Mouse (Mus musculus): ENCODE results near the gene Dexi. TPM values are rescaled to one million over a fixed set of nuclear protein-coding genes. Genes with fewer than 3 reads are reported as not detected.

Dexi gene
- polyA plus RNA-seq, 1 experiment from 2014 or later = 29.1 TPM

DNA sequence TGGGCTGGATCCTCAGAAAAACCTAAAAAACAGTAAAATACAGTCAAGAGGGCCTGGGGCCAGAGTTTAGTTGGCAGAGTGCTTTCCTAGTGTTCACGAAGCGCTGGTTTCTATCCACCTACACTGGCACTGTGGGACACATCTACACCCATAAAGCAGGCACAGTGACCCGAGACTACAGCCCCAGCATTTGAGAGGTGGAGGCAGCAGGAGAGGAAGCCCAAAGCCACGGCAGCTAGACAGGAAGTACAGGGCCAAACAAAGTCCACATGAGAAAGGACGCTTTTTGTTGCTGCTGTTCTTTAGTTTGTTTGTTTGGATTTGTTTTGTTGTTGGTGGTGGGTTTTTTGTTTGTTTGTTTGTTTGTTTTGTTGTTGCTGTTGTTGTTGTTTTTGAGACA is 6.5 kb downstream of the Dexi start:
- H3K4me1 ChIP-seq (ENCODE audit: control insufficient read depth, insufficient read depth, low read length) = no peaks in the 10 kb centered on the region; the same call in 1 of the 2 replicates
- no peak overlapping the region for H3K9ac ChIP-seq (replicated peaks; ENCODE audit: low read length)
- no peaks in the 10 kb centered on the region for H3K27me3 ChIP-seq (ENCODE audit: control insufficient read depth, insufficient read depth, low read length)
- H3K4me3 ChIP-seq (ENCODE audit: low read depth, low read length) = no peak overlapping the region
- H3K4me2 ChIP-seq (ENCODE audit: low read depth, low read length) = no peak overlapping the region
- H3K36me3 ChIP-seq (replicated peaks; ENCODE audit: control insufficient read depth, insufficient read depth, low read depth, low read length) = no peaks in the 10 kb centered on the region
- no peaks in the 10 kb centered on the region for H3K9me3 ChIP-seq (replicated peaks; ENCODE audit: control insufficient read depth, low read length)
- ATAC-seq (replicated peaks; ENCODE audit: insufficient number of reproducible peaks, low FRiP score, low TSS enrichment, low read depth) (no peak), DNase-seq (ENCODE audit: low spot score) (no peak)
- no peak overlapping the region for H3K27ac ChIP-seq (replicated peaks; ENCODE audit: low read depth, low read length)
- WGBS = 78% methylated on average over 5 of the region's 5 CpGs

DNA sequence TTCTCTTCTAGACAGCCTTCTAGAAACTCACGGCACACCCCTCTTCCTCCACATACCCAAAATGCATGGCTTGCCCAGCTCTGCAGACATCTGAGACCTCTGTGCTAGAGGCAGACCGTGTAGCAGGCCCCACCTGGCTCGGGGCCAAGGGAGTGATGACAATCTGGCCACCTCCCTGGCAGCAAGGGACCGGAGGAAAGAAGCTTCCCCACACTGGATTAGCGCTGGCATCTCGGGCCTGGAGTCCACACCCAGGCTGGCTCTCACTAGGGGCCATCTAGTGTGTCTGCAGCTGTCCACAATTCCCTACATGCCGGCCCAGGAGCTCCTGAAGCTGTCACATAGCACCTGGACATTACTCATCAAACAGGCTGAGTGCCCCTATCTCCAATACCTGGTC is 8.3 kb downstream of the Dexi start:
- Histone ChIP-seq H3K4me2 (ENCODE audit: low read depth, low read length) (no peak overlapping the region), H3K36me3 (replicated peaks; ENCODE audit: control insufficient read depth, insufficient read depth, low read depth, low read length) (no peaks in the 10 kb centered on the region), H3K27me3 (ENCODE audit: control insufficient read depth, insufficient read depth, low read length) (no peaks in the 10 kb centered on the region), H3K4me3 (ENCODE audit: low read depth, low read length) (no peak overlapping the region), H3K9ac (replicated peaks; ENCODE audit: low read length) (no peak overlapping the region), H3K27ac (replicated peaks; ENCODE audit: low read depth, low read length) (no peak overlapping the region), H3K4me1 (ENCODE audit: control insufficient read depth, insufficient read depth, low read length) (no peaks in the 10 kb centered on the region), H3K9me3 (replicated peaks; ENCODE audit: control insufficient read depth, low read length) (no peaks in the 10 kb centered on the region)
- no peak for DNase-seq (ENCODE audit: low spot score)
- 79% methylated on average over 7 of the region's 7 CpGs for WGBS
- no peak for ATAC-seq (replicated peaks; ENCODE audit: insufficient number of reproducible peaks, low FRiP score, low TSS enrichment, low read depth)

DNA sequence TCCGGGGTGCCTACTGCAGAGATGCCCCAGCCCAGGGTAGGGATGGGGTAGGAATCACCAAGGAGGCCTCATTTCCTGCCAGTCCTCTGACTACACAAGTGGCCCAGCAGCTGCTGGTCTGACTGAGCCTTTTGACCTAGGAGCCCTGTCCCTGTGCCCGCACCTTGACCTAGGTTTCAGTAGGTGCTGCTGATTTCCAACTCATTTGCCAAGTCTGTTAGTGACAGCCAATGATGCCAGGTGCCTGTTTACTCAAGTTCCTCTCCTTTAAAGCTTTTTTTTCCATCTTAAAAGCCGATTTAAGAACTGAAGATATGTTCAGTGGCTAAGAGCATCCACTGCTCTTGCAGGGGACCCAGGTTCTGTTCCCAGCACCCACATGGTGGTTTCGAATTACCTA is 9.1 kb downstream of the Dexi start:
- DNase-seq (ENCODE audit: low spot score) (no peak), ATAC-seq (replicated peaks; ENCODE audit: insufficient number of reproducible peaks, low FRiP score, low TSS enrichment, low read depth) (no peak)
- no peak overlapping the region for H3K4me3 ChIP-seq (ENCODE audit: low read depth, low read length)
- H3K27ac ChIP-seq (replicated peaks; ENCODE audit: low read depth, low read length) = no peak overlapping the region
- H3K4me2 ChIP-seq (ENCODE audit: low read depth, low read length) = no peak overlapping the region
- no peaks in the 10 kb centered on the region for H3K9me3 ChIP-seq (replicated peaks; ENCODE audit: control insufficient read depth, low read length)
- no peaks in the 10 kb centered on the region for H3K4me1 ChIP-seq (ENCODE audit: control insufficient read depth, insufficient read depth, low read length)
- no peaks in the 10 kb centered on the region for H3K27me3 ChIP-seq (ENCODE audit: control insufficient read depth, insufficient read depth, low read length)
- H3K9ac ChIP-seq (replicated peaks; ENCODE audit: low read length) = no peak overlapping the region
- 91% methylated on average over 4 of the region's 4 CpGs for WGBS
- no peaks in the 10 kb centered on the region for H3K36me3 ChIP-seq (replicated peaks; ENCODE audit: control insufficient read depth, insufficient read depth, low read depth, low read length)

DNA sequence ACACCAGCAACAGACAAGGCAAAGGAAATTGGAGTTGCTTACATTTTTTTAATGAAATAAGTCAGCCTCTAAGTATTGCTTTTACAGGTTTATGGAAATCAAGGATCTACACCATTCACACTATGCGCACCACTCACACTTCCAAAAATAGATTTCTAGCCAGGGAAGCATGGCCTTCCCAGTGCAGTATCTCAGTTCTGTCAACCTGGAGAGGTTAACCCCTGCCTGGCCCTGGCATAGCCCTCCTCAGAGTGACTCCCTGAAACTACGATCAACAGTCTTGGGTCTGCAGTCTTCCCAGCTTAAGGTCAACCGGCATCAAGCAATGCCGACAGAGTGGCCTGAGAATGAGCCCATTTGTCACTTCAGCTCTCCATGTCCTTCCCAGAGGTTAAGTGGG is 12.7 kb downstream of the Dexi start:
- DNase-seq (ENCODE audit: low spot score) (no peak), ATAC-seq (replicated peaks; ENCODE audit: insufficient number of reproducible peaks, low FRiP score, low TSS enrichment, low read depth) (no peak)
- H3K4me1 ChIP-seq (ENCODE audit: control insufficient read depth, insufficient read depth, low read length) = no peaks in the 10 kb centered on the region
- no peak overlapping the region for H3K9ac ChIP-seq (replicated peaks; ENCODE audit: low read length)
- no peak overlapping the region for H3K27ac ChIP-seq (replicated peaks; ENCODE audit: low read depth, low read length)
- H3K4me2 ChIP-seq (ENCODE audit: low read depth, low read length) = no peak overlapping the region
- no peaks in the 10 kb centered on the region for H3K27me3 ChIP-seq (ENCODE audit: control insufficient read depth, insufficient read depth, low read length)
- WGBS = 97% methylated on average over 4 of the region's 4 CpGs
- H3K4me3 ChIP-seq (ENCODE audit: low read depth, low read length) = no peak overlapping the region
- no peaks in the 10 kb centered on the region for H3K36me3 ChIP-seq (replicated peaks; ENCODE audit: control insufficient read depth, insufficient read depth, low read depth, low read length)
- no peaks in the 10 kb centered on the region for H3K9me3 ChIP-seq (replicated peaks; ENCODE audit: control insufficient read depth, low read length)

DNA sequence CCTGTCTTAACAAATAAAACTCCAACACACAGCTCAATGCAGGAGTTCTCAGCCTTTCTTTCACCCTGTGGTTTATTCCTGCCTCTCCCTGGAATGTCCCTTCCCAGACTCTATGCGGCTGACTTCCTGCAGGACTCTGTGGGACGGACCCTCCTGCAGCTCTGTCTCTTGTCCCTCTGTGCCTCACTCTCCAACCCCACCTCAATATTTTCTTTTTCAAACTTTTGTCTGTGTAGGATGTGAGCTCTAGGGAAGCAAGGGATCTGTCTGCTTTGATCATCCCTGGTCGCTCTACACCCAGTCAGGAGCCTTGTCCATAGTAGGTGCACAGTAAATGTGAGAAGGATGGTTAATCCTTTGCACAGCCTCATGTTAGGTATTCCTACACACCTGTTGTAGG is 14.5 kb downstream of the Dexi start:
- Histone ChIP-seq H3K9ac (replicated peaks; ENCODE audit: low read length) (no peak overlapping the region), H3K4me3 (ENCODE audit: low read depth, low read length) (no peak overlapping the region), H3K27ac (replicated peaks; ENCODE audit: low read depth, low read length) (no peak overlapping the region), H3K36me3 (replicated peaks; ENCODE audit: control insufficient read depth, insufficient read depth, low read depth, low read length) (no peaks in the 10 kb centered on the region), H3K27me3 (ENCODE audit: control insufficient read depth, insufficient read depth, low read length) (no peaks in the 10 kb centered on the region), H3K9me3 (replicated peaks; ENCODE audit: control insufficient read depth, low read length) (no peaks in the 10 kb centered on the region), H3K4me2 (ENCODE audit: low read depth, low read length) (no peak overlapping the region), H3K4me1 (ENCODE audit: control insufficient read depth, insufficient read depth, low read length) (no peaks in the 10 kb centered on the region)
- DNase-seq (ENCODE audit: low spot score) = no peak
- 83% methylated on average over 3 of the region's 3 CpGs for WGBS
- no peak for ATAC-seq (replicated peaks; ENCODE audit: insufficient number of reproducible peaks, low FRiP score, low TSS enrichment, low read depth)

DNA sequence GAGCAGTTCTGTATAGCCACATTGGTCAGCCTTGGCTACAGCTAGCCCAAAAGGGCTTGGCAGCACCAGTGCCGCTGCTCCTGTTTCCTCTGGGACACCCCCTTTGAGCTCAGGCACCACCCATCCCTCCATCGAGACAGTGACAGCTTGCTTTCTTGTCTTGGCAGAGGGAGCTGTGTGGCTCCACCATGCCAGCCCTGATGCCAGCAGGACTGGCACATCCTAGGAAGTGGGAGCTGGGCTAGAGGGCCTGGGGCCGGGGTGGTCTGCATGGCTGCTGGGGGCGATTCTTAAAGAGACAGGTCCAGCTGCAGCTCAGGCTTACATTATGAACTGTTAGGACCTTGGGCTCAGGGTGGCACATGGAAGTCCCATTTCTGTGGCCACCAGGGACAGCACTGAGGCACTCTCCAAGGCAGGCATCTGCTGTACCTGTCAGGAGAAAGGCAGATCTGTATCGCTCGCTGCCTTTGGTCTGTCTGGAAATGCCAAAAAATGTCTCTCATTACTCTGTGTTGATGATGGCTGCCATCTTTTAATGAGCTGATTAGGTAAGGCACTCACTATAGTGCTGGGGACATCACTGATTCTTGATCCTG is 15.7 kb downstream of the Dexi start:
- no peak for DNase-seq (ENCODE audit: low spot score)
- Histone ChIP-seq H3K36me3 (replicated peaks; ENCODE audit: control insufficient read depth, insufficient read depth, low read depth, low read length) (no peaks in the 10 kb centered on the region), H3K27ac (replicated peaks; ENCODE audit: low read depth, low read length) (no peak overlapping the region), H3K9ac (replicated peaks; ENCODE audit: low read length) (no peak overlapping the region), H3K9me3 (replicated peaks; ENCODE audit: control insufficient read depth, low read length) (no peaks in the 10 kb centered on the region), H3K4me3 (ENCODE audit: low read depth, low read length) (no peak overlapping the region), H3K4me1 (ENCODE audit: control insufficient read depth, insufficient read depth, low read length) (no peaks in the 10 kb centered on the region), H3K4me2 (ENCODE audit: low read depth, low read length) (no peak overlapping the region), H3K27me3 (ENCODE audit: control insufficient read depth, insufficient read depth, low read length) (no peaks in the 10 kb centered on the region)
- WGBS = 84% methylated on average over 6 of the region's 6 CpGs
- ATAC-seq (replicated peaks; ENCODE audit: insufficient number of reproducible peaks, low FRiP score, low TSS enrichment, low read depth) = no peak

DNA sequence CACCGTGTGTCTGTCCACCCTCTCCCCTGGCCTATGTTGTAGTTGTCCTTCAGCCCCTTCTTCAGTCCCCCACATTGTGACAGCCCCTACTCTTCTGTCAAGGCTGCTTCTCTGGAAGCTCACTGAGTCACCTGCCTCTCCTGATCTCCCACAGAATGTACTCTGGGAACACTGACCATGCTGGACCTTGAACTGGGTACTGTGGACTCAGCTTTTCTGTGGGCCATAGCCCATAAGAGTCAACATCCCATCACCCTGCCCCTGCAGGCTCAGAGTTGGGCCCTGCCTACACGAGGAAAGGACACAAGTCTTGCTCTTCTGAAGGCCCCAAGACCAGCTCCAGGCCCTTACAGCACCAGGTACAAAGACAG is 17.3 kb downstream of the Dexi start:
- Histone ChIP-seq H3K27me3 (ENCODE audit: control insufficient read depth, insufficient read depth, low read length) (no peaks in the 10 kb centered on the region), H3K4me1 (ENCODE audit: control insufficient read depth, insufficient read depth, low read length) (no peaks in the 10 kb centered on the region), H3K4me2 (ENCODE audit: low read depth, low read length) (no peak overlapping the region), H3K27ac (replicated peaks; ENCODE audit: low read depth, low read length) (no peak overlapping the region), H3K9ac (replicated peaks; ENCODE audit: low read length) (no peak overlapping the region), H3K4me3 (ENCODE audit: low read depth, low read length) (no peak overlapping the region), H3K36me3 (replicated peaks; ENCODE audit: control insufficient read depth, insufficient read depth, low read depth, low read length) (no peaks in the 10 kb centered on the region), H3K9me3 (replicated peaks; ENCODE audit: control insufficient read depth, low read length) (no peaks in the 10 kb centered on the region)
- DNase-seq (ENCODE audit: low spot score) (no peak), ATAC-seq (replicated peaks; ENCODE audit: insufficient number of reproducible peaks, low FRiP score, low TSS enrichment, low read depth) (no peak)
- 70% methylated on average over 2 of the region's 2 CpGs for WGBS

DNA sequence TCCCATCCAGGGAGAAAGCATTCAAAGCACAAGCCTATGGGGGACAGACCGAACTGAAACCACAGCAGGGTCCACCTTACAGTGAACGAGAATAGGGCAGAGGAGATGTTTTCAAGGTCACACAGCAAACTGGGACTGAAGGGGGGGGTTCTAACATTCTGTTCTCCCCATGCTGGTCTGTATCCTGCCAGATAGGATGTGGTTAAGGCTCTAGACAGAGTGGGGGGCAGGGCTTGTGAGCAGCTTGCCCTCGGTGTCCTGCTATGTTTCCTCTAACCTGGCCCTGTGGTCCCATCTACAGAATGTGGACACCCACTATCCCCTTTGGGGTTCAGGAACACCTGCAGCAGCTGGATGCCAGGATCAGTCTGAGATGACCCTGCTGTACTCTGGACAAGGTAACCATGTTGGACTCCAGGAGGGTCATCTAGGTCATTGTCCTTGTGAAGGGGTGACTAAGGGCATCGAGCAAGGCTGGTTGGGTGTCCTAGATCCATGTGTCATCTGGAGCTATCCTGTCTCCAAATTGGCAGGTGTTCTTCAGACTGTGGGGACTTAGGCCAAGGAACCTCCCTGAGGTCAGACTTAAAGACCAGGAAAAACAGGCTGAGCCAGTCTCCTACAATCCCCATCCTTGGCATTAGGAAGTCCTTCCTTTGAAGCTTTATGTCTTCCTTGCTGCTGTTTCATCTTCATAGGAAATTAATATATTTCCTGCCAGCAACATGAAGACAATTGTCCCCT is 17.8 kb downstream of the Dexi start:
- DNase-seq (ENCODE audit: low spot score) (no peak), ATAC-seq (replicated peaks; ENCODE audit: insufficient number of reproducible peaks, low FRiP score, low TSS enrichment, low read depth) (no peak)
- H3K27me3 ChIP-seq (ENCODE audit: control insufficient read depth, insufficient read depth, low read length) = no peaks in the 10 kb centered on the region
- WGBS = 84% methylated on average over 4 of the region's 4 CpGs
- H3K4me3 ChIP-seq (ENCODE audit: low read depth, low read length) = no peak overlapping the region
- H3K9me3 ChIP-seq (replicated peaks; ENCODE audit: control insufficient read depth, low read length) = no peaks in the 10 kb centered on the region
- H3K9ac ChIP-seq (replicated peaks; ENCODE audit: low read length) = no peak overlapping the region
- H3K36me3 ChIP-seq (replicated peaks; ENCODE audit: control insufficient read depth, insufficient read depth, low read depth, low read length) = no peaks in the 10 kb centered on the region
- no peaks in the 10 kb centered on the region for H3K4me1 ChIP-seq (ENCODE audit: control insufficient read depth, insufficient read depth, low read length)
- H3K27ac ChIP-seq (replicated peaks; ENCODE audit: low read depth, low read length) = no peak overlapping the region
- no peak overlapping the region for H3K4me2 ChIP-seq (ENCODE audit: low read depth, low read length)

Measured in embryonic facial prominence, embryonic 11.5 days (tissue).